Mouse (Mus musculus) embryonic fibroblast, embryonic 13.5 days (primary cell): ENCODE measurements around the gene Pcsk5.

Source experiments
- CTCF ChIP-seq: IDR thresholded peaks from 2 replicates; pipeline ENCODE4 v1.5.1; 2011; ENCODE audit warnings: mild to moderate bottlenecking, control low read depth, low read length, moderate library complexity, borderline replicate concordance; ENCODE audit not compliant: insufficient read depth
- POLR2A ChIP-seq: IDR thresholded peaks from 2 replicates; pipeline ENCODE4 v1.6.1; 2011; ENCODE audit warnings: low read depth, mild to moderate bottlenecking, control low read depth, low read length, moderate library complexity

DNA sequence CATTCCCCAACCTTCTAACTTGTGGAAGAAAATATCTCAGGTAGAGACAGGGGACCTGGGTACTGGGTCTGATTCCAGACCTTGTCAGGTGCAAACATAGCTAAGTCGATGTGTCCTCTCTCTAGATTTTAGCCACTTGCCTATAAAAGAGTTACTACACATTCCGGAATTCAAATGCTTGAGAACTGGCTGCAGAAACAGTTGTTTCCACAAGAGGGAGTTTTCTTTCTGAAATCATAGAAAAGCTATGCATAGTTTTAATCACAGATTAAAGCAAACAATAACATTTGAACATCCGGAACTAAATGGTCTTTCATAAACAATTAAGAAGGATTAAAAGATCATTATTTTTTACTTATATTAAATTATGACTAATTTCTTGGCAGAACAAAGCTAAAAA lies 19.3 kb upstream of the Pcsk5 start:
- TF ChIP-seq CTCF, result no peak
- no peak for TF ChIP-seq POLR2A
